Mouse (Mus musculus): ENCODE measurements around the gene Smad6. TPM values are rescaled to one million over a fixed set of nuclear protein-coding genes. Genes with fewer than 3 reads are reported as not detected.

The Smad6 gene
- total RNA-seq (2014; fragmentation: Nextera tagmentation) (not detected in 2 replicates), total RNA-seq (2017) (0.88 and 1.1 TPM in 2 replicates)

GRCm38 (mm10) chr9:64021853-64022561 is at the start of gene Smad6:
Smad6 (minus strand) TSS chr9:64022059.
- peak; percentile 32; the same call in 1 of the 2 replicates for ATAC-seq (replicated peaks; ENCODE audit: low FRiP score, low TSS enrichment, poor library complexity, severe bottlenecking)

DNA sequence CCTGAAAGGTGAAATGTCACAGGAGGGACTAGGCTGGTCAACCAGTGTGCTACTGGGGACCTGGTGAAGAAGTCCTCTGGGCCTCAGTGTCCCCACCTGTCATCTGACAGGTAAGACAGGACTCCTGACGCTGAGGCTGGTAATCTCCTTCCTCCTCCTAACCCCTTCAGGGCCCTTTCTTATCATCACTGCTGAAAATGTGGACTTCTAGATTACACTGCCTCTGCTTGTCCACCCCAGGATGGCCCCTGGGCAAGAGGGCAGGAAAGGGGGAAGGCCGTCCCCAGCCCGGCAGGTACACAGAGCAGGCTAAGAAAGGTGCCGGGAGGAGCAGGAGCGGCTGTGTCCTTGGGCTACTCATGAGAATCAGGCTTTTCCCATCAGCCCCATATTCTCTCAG is 48.8 kb upstream of the Smad6 start:
- ATAC-seq (replicated peaks; ENCODE audit: low FRiP score, low TSS enrichment, poor library complexity, severe bottlenecking), result no peak

GRCm38 (mm10) chr9:64069131-64069530 is 47.3 kb upstream of the Smad6 start:
- ATAC-seq (replicated peaks; ENCODE audit: low FRiP score, low TSS enrichment, poor library complexity, severe bottlenecking), result no peak

GRCm38 (mm10) chr9:64068571-64068970 is 46.7 kb upstream of the Smad6 start:
- no peak for ATAC-seq (replicated peaks; ENCODE audit: low FRiP score, low TSS enrichment, poor library complexity, severe bottlenecking)

DNA sequence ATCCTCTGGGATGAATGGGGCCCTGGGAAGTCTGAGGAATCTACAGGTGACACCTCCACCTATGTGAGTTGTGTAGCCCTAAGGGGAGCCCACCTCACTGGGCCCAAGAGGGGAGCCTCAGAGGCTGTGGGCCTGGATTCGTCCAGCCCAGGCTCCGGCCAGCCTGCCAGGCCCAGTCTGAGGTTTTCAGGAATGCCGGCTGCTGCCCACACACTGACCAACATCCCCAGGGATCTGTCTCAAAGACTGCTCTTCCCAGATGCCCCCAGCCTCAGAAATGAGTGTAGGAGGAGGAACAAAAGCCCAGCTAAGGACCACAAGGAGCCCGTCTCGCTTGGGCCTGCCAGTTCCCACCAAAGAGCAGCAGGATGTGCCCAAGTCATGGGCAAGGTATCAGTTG is 45.9 kb upstream of the Smad6 start:
- no peak for ATAC-seq (replicated peaks; ENCODE audit: low FRiP score, low TSS enrichment, poor library complexity, severe bottlenecking)

DNA sequence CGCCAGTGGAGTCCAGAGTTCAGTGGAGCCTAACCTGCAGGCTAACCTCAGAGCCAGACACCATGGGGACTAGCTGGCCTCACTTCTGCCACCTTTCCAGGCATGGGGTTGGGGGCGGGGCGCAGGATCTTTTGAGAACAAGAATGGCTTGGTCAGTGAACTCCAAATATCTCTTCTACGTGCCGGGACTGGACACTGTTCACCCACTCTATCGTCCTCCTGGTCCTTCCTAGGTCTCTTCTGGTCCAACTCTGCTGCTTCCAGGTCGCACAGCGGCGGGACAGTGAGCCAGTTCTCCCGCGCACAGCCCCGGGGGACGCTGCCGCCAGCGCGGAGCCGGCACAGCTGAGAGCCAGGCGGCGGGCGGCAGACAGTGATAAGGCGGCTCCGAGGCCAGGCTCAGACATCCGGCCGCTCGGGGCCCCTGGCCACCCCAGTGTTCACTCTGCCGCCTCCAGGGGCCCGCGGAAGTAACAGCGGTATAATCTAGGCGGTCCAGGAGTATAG is 38.2 kb upstream of the Smad6 start:
- ATAC-seq (replicated peaks; ENCODE audit: low FRiP score, low TSS enrichment, poor library complexity, severe bottlenecking), result peak; percentile 92

DNA sequence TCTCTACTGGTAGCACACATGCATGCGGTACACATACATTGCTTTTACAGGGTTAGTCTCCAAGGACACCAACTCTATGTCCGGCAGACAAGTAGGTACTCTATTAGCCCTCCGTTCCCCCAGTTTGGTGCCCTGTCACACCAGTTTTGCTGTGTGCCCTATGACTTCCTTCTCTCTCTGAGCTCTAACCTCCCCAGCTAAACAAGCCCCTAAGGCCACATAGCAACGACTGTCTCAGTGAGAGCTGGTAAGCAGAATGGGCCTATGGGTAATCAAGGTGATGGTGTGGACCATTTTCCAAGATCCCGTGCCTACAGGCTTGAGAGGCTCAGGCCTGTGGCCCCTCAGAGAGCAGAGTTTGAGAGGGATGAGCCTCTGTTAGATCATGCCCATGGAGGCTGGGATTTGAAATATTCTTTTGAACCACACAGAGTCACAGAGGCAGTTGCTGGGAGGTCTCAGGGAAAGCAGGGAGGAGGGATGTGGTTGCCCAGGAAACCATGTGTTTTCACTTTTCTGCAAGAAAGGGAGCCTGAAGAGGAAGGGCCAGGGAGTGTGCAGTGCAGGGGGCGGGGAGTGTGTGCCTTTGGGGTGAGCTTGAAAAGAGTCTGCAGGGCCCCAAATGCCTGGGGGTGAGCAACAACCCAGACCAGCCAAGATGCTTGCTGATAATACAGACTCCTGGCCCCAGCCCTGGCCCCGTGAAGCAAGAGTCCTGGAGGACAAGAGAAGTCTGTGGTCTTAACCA is 36.2 kb upstream of the Smad6 start:
- no peak for ATAC-seq (replicated peaks; ENCODE audit: low FRiP score, low TSS enrichment, poor library complexity, severe bottlenecking)

GRCm38 (mm10) chr9:64055162-64055561 is 33.3 kb upstream of the Smad6 start:
- ATAC-seq (replicated peaks; ENCODE audit: low FRiP score, low TSS enrichment, poor library complexity, severe bottlenecking), result no peak

DNA sequence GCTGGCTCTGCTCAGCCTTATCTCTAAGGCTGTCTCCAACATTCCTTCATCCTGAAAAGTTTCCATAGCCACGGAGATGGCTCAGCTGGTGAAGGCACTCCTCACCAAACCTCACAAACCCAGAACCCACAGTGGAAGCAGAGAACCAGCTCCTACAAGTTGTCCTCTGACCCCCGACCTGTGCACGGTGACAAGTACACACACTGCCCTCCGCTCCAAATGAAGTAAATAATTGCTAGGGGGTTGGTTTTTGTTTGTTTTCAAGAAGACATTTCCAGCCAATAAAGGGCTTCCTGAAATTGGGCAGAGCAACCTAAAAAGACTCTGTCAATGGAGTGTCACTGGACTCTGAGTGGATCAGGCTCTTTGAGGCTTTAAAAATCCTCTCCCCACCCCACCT is 31.9 kb upstream of the Smad6 start:
- ATAC-seq (replicated peaks; ENCODE audit: low FRiP score, low TSS enrichment, poor library complexity, severe bottlenecking), result no peak

- ATAC-seq (replicated peaks; ENCODE audit: low FRiP score, low TSS enrichment, poor library complexity, severe bottlenecking), result no peak
These were observed 29.4 kb upstream of the Smad6 start for GRCm38 (mm10) chr9:64051241-64051640.

GRCm38 (mm10) chr9:64050513-64051065 is 28.7 kb upstream of the Smad6 start:
- ATAC-seq (replicated peaks; ENCODE audit: low FRiP score, low TSS enrichment, poor library complexity, severe bottlenecking), result no peak

DNA sequence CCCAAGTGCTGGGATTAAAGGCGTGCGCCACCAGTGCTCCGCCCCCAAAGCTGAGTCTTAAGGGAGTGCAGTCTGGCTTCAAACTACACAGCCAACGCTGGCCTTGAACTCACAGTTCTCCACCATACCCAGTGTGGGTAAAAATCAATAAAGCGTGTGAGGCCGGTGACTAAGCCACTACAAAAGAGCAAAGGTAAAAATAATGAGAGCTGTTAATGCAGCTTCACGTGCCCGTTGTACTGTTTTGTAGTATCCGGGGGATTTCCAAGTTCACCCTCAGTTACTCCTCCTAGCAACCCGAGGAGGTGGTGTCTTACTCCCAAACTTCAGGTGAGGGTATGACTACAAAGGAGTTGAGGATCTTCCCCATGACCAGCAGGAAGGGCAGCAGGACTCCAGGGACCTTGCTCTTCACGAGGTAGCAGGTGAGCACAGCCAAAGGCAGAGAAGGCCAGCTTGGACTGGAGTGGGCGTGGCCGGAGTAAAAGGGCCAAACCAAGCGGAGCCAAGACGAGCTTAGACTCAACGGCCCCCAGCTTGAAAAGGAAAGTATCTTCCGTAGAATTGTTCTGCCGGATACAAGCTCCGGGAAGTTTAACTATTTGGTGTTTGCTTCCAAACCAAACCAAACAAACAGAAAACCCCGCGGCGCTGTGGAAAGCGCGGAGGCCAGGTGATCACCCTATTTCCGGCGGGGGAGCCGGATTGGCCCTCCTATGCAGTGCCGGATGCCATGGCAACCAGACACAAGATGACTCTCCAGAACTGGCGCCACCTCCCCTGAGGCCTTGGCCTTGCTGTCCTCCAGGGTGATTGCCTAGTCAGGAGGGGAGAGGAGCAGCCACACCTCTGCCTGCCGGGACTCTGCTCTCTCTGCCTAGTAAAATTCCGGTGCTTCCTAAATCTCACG is 27.9 kb upstream of the Smad6 start:
- peak; percentile 77 for ATAC-seq (replicated peaks; ENCODE audit: low FRiP score, low TSS enrichment, poor library complexity, severe bottlenecking)

DNA sequence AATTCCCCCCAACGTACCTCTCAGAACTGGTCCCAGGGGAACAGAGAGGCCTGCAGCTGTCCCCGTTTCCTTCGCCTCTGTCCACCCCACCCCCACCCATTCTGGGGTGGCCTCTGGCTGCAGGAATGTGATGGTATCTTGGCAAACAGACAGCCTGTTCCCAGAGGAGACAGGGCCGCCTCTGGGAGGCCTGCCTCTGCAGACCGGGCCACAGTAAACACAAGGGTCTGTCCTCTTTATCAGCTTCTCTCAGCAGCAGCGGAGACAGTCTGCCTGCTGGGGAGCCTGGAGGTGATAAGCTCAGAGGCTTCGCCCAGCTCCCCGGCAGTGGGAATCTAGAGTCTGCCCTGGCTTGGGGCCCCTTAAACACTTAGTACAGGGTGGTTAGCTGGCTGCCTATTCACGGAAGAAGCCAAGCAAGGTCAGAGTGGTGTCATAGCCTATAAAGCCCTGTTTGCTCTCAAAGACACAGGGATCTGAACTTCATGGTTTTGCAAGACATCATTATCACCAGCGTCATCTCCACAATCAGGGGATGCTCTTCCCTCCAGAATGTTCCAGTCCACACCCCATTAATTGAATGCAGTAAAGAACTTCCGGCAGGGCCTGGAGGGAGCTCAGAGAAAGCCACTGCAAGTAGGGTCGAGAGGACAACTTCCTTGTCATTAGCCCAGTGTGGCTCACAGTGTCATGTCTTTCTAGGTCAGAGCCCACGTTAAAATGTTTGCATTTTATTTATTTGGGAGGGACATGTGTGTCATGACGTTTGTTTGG is 23.4 kb upstream of the Smad6 start:
- ATAC-seq (replicated peaks; ENCODE audit: low FRiP score, low TSS enrichment, poor library complexity, severe bottlenecking), result peak; percentile 97

- no peak for ATAC-seq (replicated peaks; ENCODE audit: low FRiP score, low TSS enrichment, poor library complexity, severe bottlenecking)
These were observed 22.5 kb upstream of the Smad6 start for GRCm38 (mm10) chr9:64044343-64044742.

GRCm38 (mm10) chr9:64042911-64043310 is 21.1 kb upstream of the Smad6 start:
- no peak for ATAC-seq (replicated peaks; ENCODE audit: low FRiP score, low TSS enrichment, poor library complexity, severe bottlenecking)

DNA sequence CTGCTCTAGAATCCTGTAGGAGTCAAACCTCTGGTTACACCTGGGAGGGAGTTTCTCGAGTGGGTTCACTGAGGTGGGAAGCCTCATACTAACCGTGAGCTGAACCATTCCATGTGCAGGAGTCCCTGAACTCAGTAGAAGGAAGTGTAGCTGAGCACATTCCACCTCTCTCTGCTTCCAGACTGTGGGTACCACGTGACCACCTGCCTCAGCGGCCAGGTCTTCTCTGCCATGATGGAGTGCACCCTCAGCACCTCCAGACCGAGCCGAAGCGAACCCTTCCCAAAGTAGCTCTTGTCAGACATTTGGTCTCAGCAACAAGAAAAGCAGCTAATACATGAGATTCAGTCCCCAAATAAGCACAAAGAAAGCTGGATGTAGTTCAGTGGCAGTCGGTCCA is 20.4 kb upstream of the Smad6 start:
- no peak for ATAC-seq (replicated peaks; ENCODE audit: low FRiP score, low TSS enrichment, poor library complexity, severe bottlenecking)

GRCm38 (mm10) chr9:64029908-64030631 is 8.2 kb upstream of the Smad6 start:
- ATAC-seq (replicated peaks; ENCODE audit: low FRiP score, low TSS enrichment, poor library complexity, severe bottlenecking), result no peak

DNA sequence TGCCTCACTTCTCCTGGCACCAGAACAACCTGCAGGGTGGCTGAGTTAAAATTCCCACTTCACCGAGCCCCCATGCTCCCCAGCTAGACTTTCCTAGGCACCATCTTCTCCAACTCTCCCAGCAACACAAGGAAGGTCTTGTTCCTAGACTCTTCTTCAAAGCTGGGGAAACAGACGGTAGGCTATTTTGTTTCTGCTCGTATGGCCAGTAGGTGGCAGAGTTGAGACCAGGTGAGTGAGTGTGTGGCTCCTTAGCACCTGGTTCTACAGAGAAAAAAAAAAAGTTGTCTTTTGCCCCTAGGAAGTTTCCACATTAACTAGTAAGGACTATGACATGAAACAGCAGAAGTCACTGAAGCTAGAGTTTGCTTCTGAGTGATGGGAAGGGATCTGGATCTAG is 3.7 kb upstream of the Smad6 start:
- no peak for ATAC-seq (replicated peaks; ENCODE audit: low FRiP score, low TSS enrichment, poor library complexity, severe bottlenecking)

All from megakaryocyte-erythroid progenitor cell, adult 5-6 weeks (primary cell).